In genomic region chr17:25791843-25792527, GRCm38 (mm10) we compare ENCODE assay signal across 8 mouse cellular contexts. TPM values are rescaled to one million over a fixed set of nuclear protein-coding genes. Genes with fewer than 3 reads are reported as not detected.
DNase-seq lines count a peak whose midpoint lies in the region; ATAC-seq lines count a peak whose summit lies in the region.

No protein-coding gene starts in this region.

- peak; percentile 67 for ATAC-seq in hindbrain, embryonic 14.5 days (ENCODE audit: low FRiP score)

- H3K27ac ChIP-seq in hindbrain, embryonic 14.5 days: peak overlapping the region; percentile 95
- peak overlapping the region; percentile 78 for H3K27ac ChIP-seq in macrophage

- peaks cover 23% of the 10 kb centered on the region for H3K4me1 ChIP-seq in hindbrain, embryonic 14.5 days (replicated peaks; ENCODE audit: control insufficient read depth, insufficient read depth, low read length)

- peak overlapping the region; percentile 60 for H3K4me3 ChIP-seq in hindbrain, embryonic 14.5 days (replicated peaks; ENCODE audit: low read length)
- peak overlapping the region; percentile 91 for H3K4me3 ChIP-seq in macrophage (ENCODE audit: inconsistent target)

- H3K79me2 ChIP-seq in macrophage (ENCODE audit: inconsistent target): peaks cover 15% of the 10 kb centered on the region; the same call in 1 of the 2 replicates

- peak overlapping the region; percentile 85 for H3K4me2 ChIP-seq in hindbrain, embryonic 14.5 days (replicated peaks)

- H3K36me3 ChIP-seq in hindbrain, embryonic 14.5 days (replicated peaks; ENCODE audit: control insufficient read depth, insufficient read depth): peaks cover 21% of the 10 kb centered on the region
- peaks cover 14% of the 10 kb centered on the region; the same call in 1 of the 2 replicates for H3K36me3 ChIP-seq in macrophage (ENCODE audit: inconsistent target)

- no peaks in the 10 kb centered on the region for H3K27me3 ChIP-seq in hindbrain, embryonic 14.5 days (ENCODE audit: control insufficient read depth, insufficient read depth, low read length)

- peak; percentile 85 for DNase-seq in T-cell, adult 2 months (ENCODE audit: low spot score)
- DNase-seq in cerebellum, postnatal 36 days: peak; percentile 86 to 90
- peak; percentile 78 to 80 for DNase-seq in frontal cortex, postnatal 25 days (ENCODE audit: low spot score in 2 of 2)
- DNase-seq in hindbrain, embryonic 14.5 days (ENCODE audit: low spot score): peak; percentile 85
- peak; percentile 85 to 87 for DNase-seq in left cerebral cortex, adult 18-20 months (ENCODE audit: low spot score in 2 of 2)
- DNase-seq in retina, postnatal 7 days (ENCODE audit: low read depth, low spot score): peak; percentile 82
- DNase-seq in urinary bladder, adult 2 months (ENCODE audit: low spot score): peak; percentile 68

- H3K9me3 ChIP-seq in hindbrain, embryonic 14.5 days (ENCODE audit: control insufficient read depth, low read length): no peaks in the 10 kb centered on the region

- peak overlapping the region; percentile 80 for H3K9ac ChIP-seq in hindbrain, embryonic 14.5 days

- WGBS in hindbrain, embryonic 14.5 days: under 1% methylated on average over 45 of the region's 45 CpGs
- WGBS in macrophage (ENCODE audit: missing documents): 1% methylated on average over 42 of the region's 45 CpGs

RNA-seq across cellular contexts. Expression of gene Fam173a, which starts 0.7 kb away (rescaled TPM):
- polyA plus RNA-seq in hindbrain, embryonic 14.5 days (2014; fragmentation: Nextera tagmentation; extraction: Ambion mirVana): 77.6 and 91.6 TPM in 2 replicates
- 10 to 100 TPM; 92.7 to 99.1 TPM for total RNA-seq in left cerebral cortex, adult 18-20 months (2021)
- total RNA-seq in macrophage (2018; cell fraction: chromatin; rRNA removed): 10 to 100 TPM; 11.5 to 98.2 (median 46.9) TPM
- 10 to 100 TPM; 42.4 to 77.8 (median 59.4) TPM for total RNA-seq in macrophage (2018; cell fraction: cytosol; rRNA removed)
- total RNA-seq in macrophage (2018; cell fraction: nucleus; rRNA removed): 100 to 1,000 TPM in 4 of 26 experiments, 10 to 100 TPM in 22; 25.8 to 117 (median 67.5) TPM
- polyA plus RNA-seq in macrophage (2018): 12.9 to 59.3 TPM (median 54.8 TPM) in 3 replicates
- 96.2 and 131 TPM in 2 replicates for polyA plus RNA-seq in urinary bladder, adult 2 months (2012; rRNA removed)

RNA-seq across cellular contexts. Expression of gene AC134908.4, which starts 3.5 kb away (rescaled TPM):
- not detected in 2 replicates for polyA plus RNA-seq in hindbrain, embryonic 14.5 days (2014; fragmentation: Nextera tagmentation; extraction: Ambion mirVana)
- total RNA-seq in left cerebral cortex, adult 18-20 months (2021): 1 to 10 TPM in 1 of 2 experiments, not detected in 1; 1.4 TPM
- total RNA-seq in macrophage (2018; cell fraction: chromatin; rRNA removed): not detected
- total RNA-seq in macrophage (2018; cell fraction: cytosol; rRNA removed): 1 to 10 TPM in 1 of 26 experiments, under 1 TPM in 5, not detected in 20; 0.25 to 1.0 (median 0.38) TPM
- total RNA-seq in macrophage (2018; cell fraction: nucleus; rRNA removed): not detected
- polyA plus RNA-seq in macrophage (2018): not detected in 3 replicates
- not detected in 2 replicates for polyA plus RNA-seq in urinary bladder, adult 2 months (2012; rRNA removed)

RNA-seq across cellular contexts. Expression of gene Metrn, which starts 5.0 kb away (rescaled TPM):
- 11.8 and 15.1 TPM in 2 replicates for polyA plus RNA-seq in hindbrain, embryonic 14.5 days (2014; fragmentation: Nextera tagmentation; extraction: Ambion mirVana)
- 10 to 100 TPM; 70.9 to 78.2 TPM for total RNA-seq in left cerebral cortex, adult 18-20 months (2021)
- 1 to 10 TPM in 19 of 26 experiments, under 1 TPM in 2, not detected in 5; 0.33 to 9.7 (median 2.0) TPM for total RNA-seq in macrophage (2018; cell fraction: chromatin; rRNA removed)
- total RNA-seq in macrophage (2018; cell fraction: cytosol; rRNA removed): 1 to 10 TPM; 3.2 to 9.8 (median 6.6) TPM
- total RNA-seq in macrophage (2018; cell fraction: nucleus; rRNA removed): 10 to 100 TPM in 1 of 26 experiments, 1 to 10 TPM in 22, under 1 TPM in 3; 0.72 to 11.7 (median 3.0) TPM
- 3.0 to 22.9 TPM (median 8.0 TPM) in 3 replicates for polyA plus RNA-seq in macrophage (2018)
- 15.4 and 16.5 TPM in 2 replicates for polyA plus RNA-seq in urinary bladder, adult 2 months (2012; rRNA removed)

RNA-seq across cellular contexts. Expression of gene Ccdc78, which starts 5.6 kb away (rescaled TPM):
- polyA plus RNA-seq in hindbrain, embryonic 14.5 days (2014; fragmentation: Nextera tagmentation; extraction: Ambion mirVana): 0.41 TPM in 1 of 2 replicates, not detected in the other
- total RNA-seq in left cerebral cortex, adult 18-20 months (2021): under 1 TPM in 1 of 2 experiments, not detected in 1; 0.19 TPM
- total RNA-seq in macrophage (2018; cell fraction: chromatin; rRNA removed): under 1 TPM in 6 of 26 experiments, not detected in 20; 0.43 to 0.69 (median 0.60) TPM
- under 1 TPM in 3 of 26 experiments, not detected in 23; 0.07 to 0.14 (median 0.12) TPM for total RNA-seq in macrophage (2018; cell fraction: cytosol; rRNA removed)
- total RNA-seq in macrophage (2018; cell fraction: nucleus; rRNA removed): under 1 TPM in 2 of 26 experiments, not detected in 24; 0.26 to 0.39 TPM
- polyA plus RNA-seq in macrophage (2018): not detected in 3 replicates
- polyA plus RNA-seq in urinary bladder, adult 2 months (2012; rRNA removed): 0.06 and 0.18 TPM in 2 replicates

RNA-seq across cellular contexts. Expression of gene Haghl, which starts 6.5 kb away (rescaled TPM):
- 116 and 138 TPM in 2 replicates for polyA plus RNA-seq in hindbrain, embryonic 14.5 days (2014; fragmentation: Nextera tagmentation; extraction: Ambion mirVana)
- 100 to 1,000 TPM; 112 to 119 TPM for total RNA-seq in left cerebral cortex, adult 18-20 months (2021)
- 100 to 1,000 TPM in 1 of 26 experiments, 10 to 100 TPM in 24, 1 to 10 TPM in 1; 9.7 to 111 (median 54.7) TPM for total RNA-seq in macrophage (2018; cell fraction: chromatin; rRNA removed)
- total RNA-seq in macrophage (2018; cell fraction: cytosol; rRNA removed): 10 to 100 TPM; 14.2 to 44.1 (median 24.1) TPM
- 10 to 100 TPM; 12.4 to 67.0 (median 33.3) TPM for total RNA-seq in macrophage (2018; cell fraction: nucleus; rRNA removed)
- polyA plus RNA-seq in macrophage (2018): 10.9 to 28.1 TPM (median 26.5 TPM) in 3 replicates
- 47.5 and 66.1 TPM in 2 replicates for polyA plus RNA-seq in urinary bladder, adult 2 months (2012; rRNA removed)

Comparison
In these comparisons a context has a peak if more than half of its experiments do, and no peak if none do; other contexts are left out.
1. Peak in every context shown above with its lines: DNase-seq, ATAC-seq, H3K4me3 ChIP-seq and H3K27ac ChIP-seq.